Mouse (Mus musculus) retina, postnatal 1 day (tissue): ENCODE results near the gene Maml2.
A peak's percentile ranks its signal among the peaks of the same experiment; 100 is the strongest.

Source experiments
- DNase-seq: peaks from one replicate; pipeline ENCODE4 v3.0.0-alpha.2; 2012

The Maml2 gene

DNA sequence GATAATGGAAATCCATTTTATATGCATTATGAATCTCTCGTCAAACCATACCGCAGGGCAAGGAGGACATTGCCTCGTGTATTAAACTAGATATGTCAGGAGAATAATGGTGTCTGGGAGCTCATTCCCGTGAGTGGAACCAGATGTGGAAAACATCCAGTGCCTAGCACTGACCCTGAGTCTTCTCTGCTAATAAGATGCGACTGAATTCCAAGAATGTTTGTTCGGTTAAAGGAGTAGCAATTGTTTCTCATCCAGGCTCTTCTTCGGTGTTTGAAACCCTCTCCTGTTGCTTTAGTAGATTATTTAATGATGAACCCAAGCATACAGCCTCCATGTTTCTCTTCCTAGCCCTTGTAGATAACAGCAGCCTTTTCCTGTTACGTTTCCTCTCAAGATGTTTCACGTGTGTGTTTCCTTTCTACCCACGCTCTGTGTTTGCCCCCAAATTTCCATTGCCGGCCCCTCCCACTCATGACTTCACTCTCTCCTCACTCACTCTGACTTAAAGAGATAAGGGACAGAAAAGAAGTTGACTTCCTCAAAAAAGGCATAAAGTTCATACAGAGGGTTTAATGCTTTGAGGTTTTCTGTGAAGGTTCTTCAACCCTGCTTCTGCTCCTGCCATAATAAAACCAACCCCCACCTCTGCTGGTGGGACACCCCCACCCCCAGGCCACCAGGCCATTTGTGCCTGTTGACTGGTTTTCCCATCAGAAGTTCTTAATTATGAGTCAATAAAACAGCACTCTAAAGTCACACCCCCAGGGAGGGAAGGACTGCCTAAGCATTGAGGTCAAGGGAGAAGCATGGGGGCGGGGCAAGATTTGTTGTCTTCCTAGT lies 238.9 kb downstream of the Maml2 start:
- DNase-seq, result peak; percentile 14

DNA sequence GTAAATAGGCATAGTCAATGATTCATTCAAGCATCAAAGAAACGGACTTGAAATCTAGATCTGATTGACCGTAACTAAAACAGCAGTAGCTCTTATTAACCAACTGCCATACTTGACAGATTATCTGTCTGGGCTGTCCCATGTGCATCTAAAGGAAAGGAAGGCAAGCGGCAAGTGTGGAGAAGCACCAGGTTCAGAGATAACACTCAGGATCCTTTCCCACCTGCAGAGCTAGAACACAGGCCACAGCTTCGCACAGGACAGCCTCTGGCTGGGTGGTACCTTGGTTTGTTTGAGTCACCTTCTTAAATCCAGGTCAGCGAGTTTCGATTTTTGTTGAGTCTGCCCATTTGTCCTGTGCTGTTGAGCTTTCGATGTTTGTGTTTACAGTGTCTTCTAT lies 240.4 kb downstream of the Maml2 start:
- peak; percentile 17 for DNase-seq

DNA sequence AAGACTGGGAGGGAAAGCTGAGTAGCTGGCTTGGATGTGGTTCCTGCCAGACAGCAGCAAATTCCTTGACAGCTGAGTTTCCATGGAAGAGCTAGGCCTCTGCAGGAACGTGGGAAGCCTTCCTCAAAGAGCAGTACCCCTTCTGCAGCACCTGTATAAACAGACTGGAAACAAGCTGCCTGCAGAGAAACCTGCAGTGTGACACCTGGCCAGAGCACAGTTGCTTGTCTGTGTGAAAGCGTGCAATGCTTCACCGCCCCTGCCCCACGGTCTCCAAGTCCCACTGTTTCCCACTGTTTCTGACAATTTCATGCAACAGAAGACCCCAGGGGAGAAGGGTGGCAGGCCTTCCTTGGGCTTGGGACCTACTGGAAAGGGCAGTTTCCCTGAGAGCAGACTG lies 241.8 kb downstream of the Maml2 start:
- DNase-seq, result no peak

DNA sequence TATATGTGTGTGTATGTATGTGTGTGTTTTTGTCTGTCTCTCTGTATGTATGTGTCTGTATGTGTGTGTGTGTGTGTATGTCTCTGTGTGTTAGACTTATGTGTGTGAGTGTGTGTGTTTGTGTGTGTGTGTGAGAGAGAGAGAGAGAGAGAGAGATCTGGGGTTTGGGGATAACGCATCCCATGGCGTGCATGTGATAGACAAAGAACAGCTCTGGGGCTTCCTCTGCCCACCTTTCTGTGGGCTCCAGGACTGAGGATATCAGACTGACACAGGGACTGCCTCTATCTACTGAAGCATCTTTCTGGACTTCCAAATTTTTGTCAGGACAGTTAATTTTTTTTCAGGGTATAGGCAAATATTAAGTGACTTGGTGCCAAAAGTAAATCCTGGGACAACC lies 242.5 kb downstream of the Maml2 start:
- no peak for DNase-seq

DNA sequence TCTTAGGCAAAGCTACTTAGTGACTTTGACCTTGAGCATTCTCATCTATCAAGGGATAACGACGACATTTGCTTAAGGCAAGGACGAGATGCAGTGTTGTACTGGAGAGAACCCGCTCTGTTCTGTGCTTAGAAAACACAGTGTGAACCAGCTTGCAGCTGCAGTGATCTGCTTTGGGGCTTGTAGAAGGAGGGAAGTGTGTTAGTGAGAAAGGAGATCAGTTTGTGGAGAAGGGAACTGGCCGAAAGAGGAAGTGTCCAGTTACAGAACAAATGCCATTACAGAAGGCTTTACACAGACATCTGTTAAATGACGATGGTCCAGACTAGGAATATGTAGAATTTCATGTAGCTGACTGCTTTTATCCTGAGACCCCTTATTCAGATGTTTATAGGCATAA lies 243.0 kb downstream of the Maml2 start:
- no peak for DNase-seq

DNA sequence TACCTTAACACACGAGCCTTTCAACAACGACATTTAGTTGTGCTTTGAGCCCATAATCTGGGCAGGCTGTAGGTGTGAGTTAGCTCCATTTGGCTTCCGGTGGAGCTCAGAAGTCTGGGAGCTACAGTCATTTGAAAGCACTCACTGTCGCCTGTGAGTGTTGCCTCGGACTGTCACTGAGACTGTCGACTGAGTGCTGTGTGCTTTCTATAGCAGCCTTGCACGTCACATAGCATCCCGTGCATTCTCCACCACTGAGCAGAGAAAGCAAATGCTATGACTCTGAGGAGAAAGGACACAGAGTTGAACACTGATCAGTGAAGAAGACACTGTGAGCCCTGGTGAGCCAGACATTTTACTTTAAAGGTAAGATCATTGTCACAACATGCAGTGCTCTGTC lies 245.4 kb downstream of the Maml2 start:
- peak; percentile 36 for DNase-seq

DNA sequence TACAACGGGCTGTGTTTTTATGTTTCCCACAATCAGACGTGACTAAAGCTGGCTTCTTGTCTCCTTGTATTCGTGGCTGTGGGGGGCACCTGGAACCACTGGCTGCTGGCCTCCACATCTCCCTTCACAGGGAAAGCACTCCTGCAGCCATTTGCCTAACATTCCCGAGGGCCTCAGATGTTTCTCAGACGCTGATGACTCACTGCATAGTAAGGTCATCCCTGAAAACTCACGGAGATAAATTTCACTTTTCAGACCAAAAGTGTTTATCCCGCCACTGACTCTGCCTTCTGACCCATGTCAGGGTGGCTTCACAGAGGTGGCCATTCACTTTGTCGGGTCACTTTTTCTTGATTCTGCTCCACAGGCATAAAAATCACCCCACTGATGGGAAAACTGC lies 246.4 kb downstream of the Maml2 start:
- DNase-seq, result no peak

DNA sequence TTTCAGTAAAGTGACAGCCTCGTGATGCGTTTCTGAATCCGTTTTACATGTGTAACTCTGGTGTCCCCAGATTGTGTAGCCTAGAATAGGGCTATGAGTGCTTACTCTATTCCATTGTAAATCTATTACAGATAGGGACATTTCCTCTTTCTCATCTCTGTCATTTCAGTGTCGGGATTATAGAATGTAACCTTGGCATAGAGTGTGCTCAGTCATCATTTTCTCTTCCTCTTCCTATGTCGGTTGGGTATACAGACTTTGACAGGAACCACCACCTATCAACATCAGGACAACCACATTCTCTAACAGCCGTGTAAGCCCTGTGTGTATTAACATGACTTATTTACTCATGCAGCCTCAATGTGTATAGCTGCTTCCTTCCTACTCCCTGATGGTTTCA lies 248.0 kb downstream of the Maml2 start:
- DNase-seq, result no peak

DNA sequence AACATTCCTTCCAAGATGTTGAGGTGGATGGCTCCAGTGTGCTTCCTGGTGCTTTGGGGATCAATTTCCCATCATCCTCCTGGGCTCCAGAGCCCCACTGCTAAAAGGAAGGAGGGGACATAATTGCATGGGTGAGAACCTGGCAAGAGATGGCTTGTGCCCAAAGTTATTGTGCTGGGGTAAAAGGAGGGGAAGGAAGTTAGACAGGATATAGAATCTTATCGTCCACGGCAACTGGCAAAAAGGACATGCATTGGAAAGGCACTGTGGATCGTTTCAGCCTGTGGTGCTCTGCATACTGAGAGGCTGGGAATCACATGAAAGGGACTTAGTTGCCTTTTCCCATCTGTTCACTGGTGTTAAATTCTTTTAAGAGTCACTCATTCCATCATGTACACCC lies 252.2 kb downstream of the Maml2 start:
- DNase-seq, result no peak

DNA sequence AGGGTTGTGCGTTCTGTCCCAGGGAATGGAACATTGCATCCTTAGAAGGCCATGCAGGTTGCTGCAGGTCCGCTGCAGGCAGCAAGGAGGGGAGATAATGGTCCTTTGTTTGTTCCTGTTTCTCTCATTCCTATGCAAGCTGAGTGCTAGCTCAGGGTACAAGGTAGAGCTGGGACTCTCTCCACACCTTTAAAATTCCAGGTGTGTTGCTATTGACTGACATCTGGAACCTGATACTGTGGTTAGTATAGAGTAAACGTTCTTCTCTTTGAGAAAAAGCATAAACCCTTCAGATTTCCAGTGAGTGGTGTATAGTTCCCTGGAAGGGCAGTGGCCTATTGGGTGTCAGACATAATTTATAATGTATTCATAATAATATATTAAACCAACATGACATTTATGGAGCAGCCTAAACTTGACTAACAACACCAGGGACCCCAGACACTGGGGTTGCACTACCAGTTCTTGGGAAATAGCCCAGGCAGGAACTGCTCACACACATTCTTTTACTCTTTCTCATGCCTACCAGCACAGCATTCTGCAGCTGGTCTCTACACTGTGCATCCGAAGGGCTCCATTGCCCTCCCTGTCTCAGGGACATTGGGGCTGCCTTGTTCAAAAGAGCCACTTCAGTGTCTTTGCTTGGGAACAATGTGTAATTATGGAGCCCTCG lies 254.8 kb downstream of the Maml2 start:
- DNase-seq, result no peak

DNA sequence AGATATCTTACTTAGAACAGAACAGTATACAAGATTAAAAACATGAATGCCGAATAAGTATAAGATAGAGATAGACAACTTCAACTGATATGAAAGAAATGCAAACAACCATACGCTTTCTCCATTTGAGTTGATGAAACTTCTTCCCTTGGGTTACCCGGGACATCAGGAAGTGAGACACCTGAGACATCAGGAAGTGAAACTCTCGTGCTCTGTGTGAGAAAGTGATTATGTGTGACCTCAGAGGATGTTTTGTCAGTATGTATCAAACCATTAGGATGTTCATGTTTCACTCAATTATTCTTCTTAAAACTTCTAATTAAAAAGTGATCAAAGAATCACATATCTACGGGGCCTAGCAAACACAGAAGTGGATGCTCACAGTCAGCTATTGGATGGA lies 257.0 kb downstream of the Maml2 start:
- no peak for DNase-seq

DNA sequence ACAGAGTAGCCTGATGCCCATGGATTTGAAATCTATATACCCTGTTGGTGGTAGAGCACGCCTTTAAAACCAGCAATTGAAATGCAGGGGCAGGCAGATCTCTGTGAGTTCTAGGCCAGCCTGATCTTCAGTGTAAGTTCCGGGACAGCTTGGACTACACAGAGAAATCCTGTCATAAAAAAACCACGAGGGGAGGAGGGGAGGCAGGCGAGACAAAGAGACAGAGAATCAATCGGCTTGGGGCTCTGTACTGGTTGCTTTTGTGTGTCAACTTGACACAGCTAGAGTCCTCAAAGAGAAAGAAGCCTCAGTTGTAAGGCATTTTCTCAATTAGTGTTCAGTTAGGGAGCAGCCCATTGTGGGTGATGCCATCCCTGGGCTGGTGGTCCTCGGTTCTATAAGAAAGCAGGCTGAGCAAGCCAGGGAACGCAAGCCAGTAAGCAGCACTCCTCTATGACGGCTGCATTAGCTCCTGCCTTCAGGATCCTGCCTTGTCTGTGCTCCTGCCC lies 258.3 kb downstream of the Maml2 start:
- peak; percentile 13 for DNase-seq

DNA sequence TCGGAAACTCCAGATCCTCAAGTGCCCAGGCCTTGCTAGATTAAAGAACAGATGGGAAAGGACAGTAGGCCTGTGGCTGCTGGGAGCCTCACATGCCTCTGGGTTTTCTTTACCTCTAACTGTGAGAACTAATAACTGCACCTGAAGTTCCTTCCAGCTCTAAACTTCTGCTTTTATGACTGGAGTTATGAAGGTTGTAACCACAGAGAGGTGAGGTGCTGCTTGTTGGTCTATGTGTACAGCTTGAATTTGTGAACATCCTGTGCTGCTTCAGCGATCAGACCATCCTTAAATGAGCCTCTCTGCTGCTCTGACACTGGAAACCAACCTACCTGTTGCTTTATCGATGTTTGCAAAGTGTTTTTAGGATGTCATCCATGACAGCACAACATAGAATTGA lies 258.9 kb downstream of the Maml2 start:
- no peak for DNase-seq

DNA sequence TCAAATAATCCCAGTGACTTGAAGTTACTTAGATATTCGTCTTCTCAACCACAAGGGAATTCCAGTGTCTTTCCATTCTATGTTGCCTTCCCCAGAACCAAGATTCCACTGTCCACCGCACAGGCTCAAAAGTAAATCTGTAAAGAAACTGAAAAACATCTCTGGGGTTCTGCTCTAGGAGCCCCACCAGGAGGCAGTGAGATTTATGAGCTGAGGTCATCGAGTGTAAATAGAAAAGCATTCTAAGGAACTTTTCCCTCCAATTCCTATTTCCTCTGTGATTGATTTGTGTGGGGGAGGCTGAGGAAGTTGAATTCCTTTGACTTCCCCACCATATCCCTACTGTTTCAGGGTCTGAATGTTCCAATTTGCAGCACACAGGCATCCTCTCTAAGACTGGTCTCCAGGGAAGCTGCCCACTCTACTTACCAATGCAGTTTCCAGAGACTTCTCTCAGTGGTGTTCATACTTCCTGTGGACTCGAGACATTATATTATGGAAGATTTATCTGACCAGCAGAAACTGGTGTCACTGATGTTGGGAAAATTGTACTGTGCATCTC lies 261.1 kb downstream of the Maml2 start:
- DNase-seq, result no peak

DNA sequence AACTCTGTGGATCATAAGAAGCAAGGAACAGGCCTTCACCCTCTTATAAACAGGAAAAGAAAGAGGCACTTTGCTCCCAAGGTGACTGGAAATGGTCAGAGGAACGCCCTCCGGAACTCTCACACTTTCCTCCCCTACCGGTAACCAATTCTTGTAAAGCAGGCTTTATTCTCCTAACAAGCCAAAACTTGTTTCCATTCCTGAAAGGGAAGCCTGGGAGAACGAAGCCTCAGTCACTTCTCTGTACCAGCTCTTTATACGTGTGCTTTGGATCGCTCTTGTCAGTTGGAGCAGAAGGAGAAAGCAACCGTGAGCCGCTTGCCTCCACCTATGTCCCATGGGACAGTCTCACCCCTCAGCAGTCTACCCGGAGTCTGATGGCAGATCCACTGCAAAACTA lies 262.9 kb downstream of the Maml2 start:
- DNase-seq, result no peak

DNA sequence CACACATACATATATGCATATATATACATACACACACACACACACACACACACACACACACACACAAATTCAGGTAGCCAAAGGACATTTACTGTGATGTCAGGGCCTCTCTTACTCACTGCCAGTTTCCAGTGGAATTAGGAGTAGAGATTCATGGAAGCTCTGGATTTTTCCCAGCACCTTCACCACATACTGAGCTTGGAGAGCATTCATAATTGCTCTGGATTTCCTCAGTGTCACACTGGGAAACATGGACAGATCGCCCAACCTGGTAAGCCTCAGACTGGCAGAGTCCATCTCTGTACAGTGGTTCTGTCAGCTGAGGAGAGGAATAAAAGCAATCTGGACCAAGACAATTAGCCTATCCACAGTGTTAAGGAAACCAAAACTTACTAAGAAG lies 263.6 kb downstream of the Maml2 start:
- no peak for DNase-seq

DNA sequence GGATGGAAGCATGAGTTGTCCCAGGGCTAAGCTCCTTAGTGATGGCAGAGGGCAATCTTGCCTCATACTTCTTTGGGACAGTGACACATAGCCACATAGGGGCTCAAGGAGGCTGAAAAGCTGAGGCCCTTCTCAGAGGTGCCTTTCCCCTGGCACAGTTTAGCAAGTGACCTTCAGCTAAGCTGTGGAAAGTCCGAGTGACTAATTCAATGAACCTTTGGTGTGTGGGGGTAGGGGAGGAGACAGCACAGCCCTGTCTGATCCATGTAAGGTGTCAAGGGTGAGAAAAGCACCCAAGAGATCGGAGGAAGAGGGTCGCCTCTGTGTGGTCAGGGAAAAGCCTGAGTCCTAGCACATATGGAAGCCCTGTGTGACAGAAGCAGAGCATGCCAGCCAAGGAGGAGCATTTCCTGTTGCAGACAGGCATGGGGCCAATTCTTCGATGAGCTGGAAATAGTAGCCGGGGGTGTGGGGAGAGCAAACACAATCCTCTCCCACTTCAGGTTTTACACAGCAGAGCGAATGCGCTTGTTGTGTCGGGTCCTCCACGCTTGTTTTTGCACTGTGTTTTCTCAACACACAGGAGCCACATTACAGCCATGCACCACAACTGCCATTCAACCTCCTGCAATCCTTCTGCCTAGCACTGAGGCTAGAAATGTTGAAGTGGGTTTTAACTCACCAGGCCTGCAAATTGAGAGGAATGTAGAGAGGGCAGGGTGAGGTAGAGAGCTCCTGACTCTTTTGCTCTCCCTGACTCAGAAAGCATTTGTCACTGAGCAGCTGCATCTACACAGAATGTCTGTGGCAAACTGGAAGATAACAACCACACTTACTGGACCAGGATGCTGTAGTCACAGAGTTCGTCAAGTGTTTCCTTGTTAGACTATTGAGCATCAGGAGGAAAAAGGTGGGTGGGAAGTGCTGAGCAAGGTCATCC lies 266.0 kb downstream of the Maml2 start:
- DNase-seq, result peak; percentile 24

DNA sequence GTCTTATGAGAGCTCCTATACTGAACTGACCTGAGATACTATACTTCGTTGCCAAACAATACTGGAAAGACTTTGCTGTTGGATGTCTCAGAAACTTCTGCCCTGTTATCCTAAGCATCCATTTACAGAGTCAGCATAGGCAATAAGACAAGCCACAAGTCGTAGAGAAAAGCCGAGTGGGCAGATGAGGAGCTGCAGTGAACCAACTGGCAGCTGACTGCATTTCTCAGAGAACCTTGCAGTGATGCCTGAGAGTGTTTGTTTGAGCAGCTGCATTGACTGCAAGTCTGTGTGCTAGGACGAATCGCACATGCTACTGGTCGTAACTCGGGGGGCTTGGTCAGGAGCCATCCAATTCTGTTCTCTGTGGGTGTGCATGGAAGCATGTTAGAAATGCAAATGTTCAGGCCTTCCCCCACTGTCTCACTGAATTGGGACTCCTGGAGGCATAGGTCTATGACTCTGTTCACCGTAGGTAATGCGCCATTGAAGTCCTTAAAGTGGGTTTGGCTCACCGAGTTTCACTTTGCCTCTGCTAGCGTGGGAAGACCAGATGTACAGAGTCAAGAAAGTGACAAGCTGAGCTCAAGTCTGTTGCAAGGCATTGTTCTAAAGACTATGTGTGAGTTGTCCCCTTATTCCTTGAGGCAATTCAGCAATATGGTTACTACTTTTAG lies 267.7 kb downstream of the Maml2 start:
- DNase-seq, result no peak

DNA sequence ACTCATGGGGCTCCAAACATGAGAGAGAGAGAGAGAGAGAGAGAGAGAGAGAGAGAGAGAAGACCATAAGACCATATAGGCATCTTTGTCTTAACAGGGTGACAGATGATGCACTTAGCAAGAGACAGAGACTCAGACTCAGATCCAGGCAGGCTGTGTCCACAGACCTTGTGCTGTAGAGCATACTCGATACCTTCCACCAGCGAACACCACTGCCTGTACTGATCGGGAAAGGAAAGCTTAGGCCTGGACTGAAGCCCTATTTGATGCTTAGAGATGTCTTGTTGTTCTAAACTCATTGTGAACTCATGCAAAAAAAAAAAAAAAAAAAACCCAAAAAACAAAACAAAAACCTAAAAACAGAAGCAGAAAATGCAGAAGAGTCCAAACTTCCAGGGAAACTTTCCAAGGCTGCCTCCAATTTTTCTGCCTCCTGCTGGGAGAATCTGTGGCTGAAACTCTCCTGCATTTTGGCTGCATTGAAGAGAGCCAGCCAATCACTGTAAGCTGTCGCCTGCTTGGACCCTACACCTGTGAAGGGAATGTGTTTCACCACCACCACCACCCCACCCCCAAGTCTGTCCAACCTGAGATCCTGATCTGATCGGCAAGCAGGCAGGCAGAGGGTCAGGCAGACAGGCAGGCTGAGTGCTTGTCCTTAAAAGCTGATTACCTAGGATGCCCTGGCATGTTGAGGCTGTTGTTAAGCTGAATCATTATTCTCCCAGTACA lies 268.6 kb downstream of the Maml2 start:
- DNase-seq, result no peak

DNA sequence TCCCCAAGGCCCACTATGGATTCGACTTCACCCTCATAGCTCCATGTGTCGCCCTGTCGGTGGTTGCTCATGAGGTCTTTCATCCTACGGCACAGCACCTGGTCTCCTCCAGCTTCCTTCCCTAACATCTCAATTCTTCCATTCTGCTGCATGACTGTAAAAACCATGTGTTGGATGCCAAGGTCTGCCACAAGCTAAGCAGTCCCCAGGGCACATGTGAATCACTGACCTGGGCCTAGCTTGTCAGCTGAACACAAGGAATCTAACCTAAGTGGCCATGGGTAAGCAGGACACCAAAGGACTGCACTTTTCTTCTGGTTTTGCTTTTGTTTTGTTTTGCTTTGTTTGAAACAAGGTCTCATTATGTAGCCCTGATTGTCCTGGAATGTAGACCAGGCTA lies 271.3 kb downstream of the Maml2 start:
- DNase-seq, result no peak

DNA sequence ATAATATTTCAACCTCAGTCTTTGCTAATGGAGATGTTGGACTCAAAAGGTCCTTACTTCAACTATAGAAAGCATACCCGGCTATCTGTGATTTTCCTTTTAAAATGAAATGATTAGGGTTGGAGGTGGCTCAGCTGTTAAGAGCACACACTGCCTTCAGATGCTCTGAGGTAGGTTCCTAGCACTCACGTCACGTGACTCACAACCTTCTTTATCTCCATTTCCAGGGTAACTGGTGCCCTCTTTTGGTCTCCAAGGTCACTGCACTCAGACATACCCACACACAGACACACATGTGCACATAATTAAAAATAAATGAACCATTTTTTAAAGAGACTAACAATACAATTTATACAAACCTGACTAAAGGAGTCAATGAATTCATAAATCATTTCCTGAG lies 275.1 kb downstream of the Maml2 start:
- no peak for DNase-seq

DNA sequence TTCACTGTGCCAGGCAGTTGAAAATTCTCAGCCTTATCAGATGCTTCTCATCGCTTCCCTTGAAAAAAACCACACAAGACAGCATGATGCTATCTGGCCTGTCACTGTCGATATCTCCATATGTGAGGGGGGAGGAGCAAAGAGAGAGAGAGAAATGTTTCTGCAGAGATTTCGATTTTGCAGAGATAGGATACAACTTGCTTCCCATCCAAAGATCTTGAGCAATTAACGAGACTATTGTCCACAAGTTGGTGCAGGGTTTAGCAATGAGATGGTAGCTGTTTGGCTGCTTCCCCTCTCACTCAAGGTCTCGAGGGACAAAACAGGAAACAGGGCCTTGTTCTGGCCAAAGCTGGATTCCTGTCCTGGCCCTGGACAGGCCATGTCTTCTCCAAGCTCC lies 276.3 kb downstream of the Maml2 start:
- no peak for DNase-seq
